Mouse (Mus musculus) forebrain, embryonic 13.5 days (tissue): ENCODE results near the gene Tmem38a. TPM values are rescaled to one million over a fixed set of nuclear protein-coding genes. Genes with fewer than 3 reads are reported as not detected.

Source experiments
- ATAC-seq: fragments of 200-750 bp; cut with Nextera tagmentation; 2 replicates; pipeline ENCODE4 v1.8.0; 2017
- H3K27ac ChIP-seq: fragments of 300-500 bp; sonication (generic); 2 replicates; pipeline ENCODE4 v1.5.1; 2015; ENCODE audit warnings: inconsistent platforms, mild to moderate bottlenecking, moderate library complexity
- H3K27me3 ChIP-seq: fragments of 300-500 bp; sonication (generic); 2 replicates; pipeline ENCODE4 v1.6.1; 2015; ENCODE audit warnings: mild to moderate bottlenecking, inconsistent platforms
- H3K36me3 ChIP-seq: fragments of 300-500 bp; sonication (generic); 2 replicates; pipeline ENCODE4 v1.6.1; 2015; ENCODE audit warnings: mild to moderate bottlenecking, inconsistent platforms; ENCODE audit not compliant: poor library complexity, severe bottlenecking
- H3K4me1 ChIP-seq: fragments of 300-500 bp; sonication (generic); 2 replicates; pipeline ENCODE4 v1.6.1; 2015; ENCODE audit warnings: inconsistent platforms
- H3K4me2 ChIP-seq: fragments of 300-500 bp; sonication (generic); 2 replicates; pipeline ENCODE4 v1.6.1; 2015; ENCODE audit warnings: inconsistent platforms, mild to moderate bottlenecking, moderate library complexity
- H3K4me3 ChIP-seq: fragments of 300-500 bp; sonication (generic); 2 replicates; pipeline ENCODE4 v1.5.1; 2015; ENCODE audit warnings: mild to moderate bottlenecking, inconsistent platforms
- H3K9ac ChIP-seq: fragments of 300-500 bp; sonication (generic); 2 replicates; pipeline ENCODE4 v1.6.1; 2015; ENCODE audit warnings: mild to moderate bottlenecking, inconsistent platforms
- H3K9me3 ChIP-seq: fragments of 300-500 bp; sonication (generic); replicated peaks from 2 replicates; pipeline ENCODE4 v1.6.1; 2016; ENCODE audit warnings: inconsistent platforms
- WGBS: fragments of 180-500 bp; shearing (Covaris S2); methylation state at CpG from one replicate; pipeline ENCODE4 v1.1.7; 2015; 5-methylcytosine and 5-hydroxymethylcytosine counted together
- microRNA-seq: library from miRNA; unstranded; fragments of <30 nt; microRNA quantifications from one replicate; pipeline ENCODE4, GENCODE M21; 2016
- polyA plus RNA-seq: library from polyadenylated mRNA; unstranded; fragments of >200 nt; fragmentation: Nextera tagmentation; extraction: Ambion mirVana; gene quantifications from 2 replicates; pipeline ENCODE4 v1.2.1, GENCODE M21; 2015

The Tmem38a gene
- polyA plus RNA-seq, 1 experiment from 2014 or later, result 13.3 TPM

- ATAC-seq, result no peak
- H3K4me1 ChIP-seq, result no peaks in the 10 kb centered on the region
- H3K9me3 ChIP-seq, result no peaks in the 10 kb centered on the region
- H3K36me3 ChIP-seq, result no peaks in the 10 kb centered on the region
- 81% methylated on average over 7 of the region's 7 CpGs for WGBS
- no peak overlapping the region for H3K9ac ChIP-seq
- no peaks in the 10 kb centered on the region for H3K27me3 ChIP-seq
- H3K4me3 ChIP-seq, result no peak overlapping the region
- H3K27ac ChIP-seq, result no peak overlapping the region
- H3K4me2 ChIP-seq, result no peak overlapping the region
These were observed 17.4 kb downstream of the Tmem38a start for GRCm38 (mm10) chr8:72589286-72589685.

- Histone ChIP-seq H3K4me1 (no peaks in the 10 kb centered on the region), H3K9ac (no peak overlapping the region), H3K9me3 (no peaks in the 10 kb centered on the region), H3K36me3 (no peaks in the 10 kb centered on the region), H3K4me2 (no peak overlapping the region), H3K4me3 (no peak overlapping the region), H3K27me3 (no peaks in the 10 kb centered on the region), H3K27ac (no peak overlapping the region)
- 50% methylated on average over 2 of the region's 2 CpGs for WGBS
- no peak for ATAC-seq
These were observed 18.3 kb downstream of the Tmem38a start for GRCm38 (mm10) chr8:72590198-72590597.

Small RNA genes within 50 kb of the gene (microRNA-seq; reads per million reads assigned to microRNA genes)
- not detected for gene Gm28019

Other genes with a start within 250 kb of the Tmem38a start
- gene Eps15l1, start 150.6 kb upstream of the Tmem38a start, polyA plus RNA-seq, result 61.4 and 69.0 TPM in 2 replicates
- 0.87 and 0.99 TPM in 2 replicates for gene Calr3, start 128.2 kb upstream of the Tmem38a start, polyA plus RNA-seq
- gene 1700030K09Rik, start 128.2 kb upstream of the Tmem38a start, polyA plus RNA-seq, result 19.1 and 19.5 TPM in 2 replicates
- gene Cherp, start 96.8 kb upstream of the Tmem38a start, polyA plus RNA-seq, result 48.4 and 55.7 TPM in 2 replicates
- 6.4 and 8.8 TPM in 2 replicates for gene Slc35e1, start 79.4 kb upstream of the Tmem38a start, polyA plus RNA-seq
- 15.5 and 19.4 TPM in 2 replicates for gene Med26, start 23.8 kb upstream of the Tmem38a start, polyA plus RNA-seq
- 123 and 126 TPM in 2 replicates for gene Smim7, start 967 bp upstream of the Tmem38a start, polyA plus RNA-seq
- 0.68 and 0.97 TPM in 2 replicates for gene Nwd1, start 74.7 kb downstream of the Tmem38a start, polyA plus RNA-seq
- gene Sin3b, start 151.2 kb downstream of the Tmem38a start, polyA plus RNA-seq, result 185 and 197 TPM in 2 replicates
- 0.57 and 0.87 TPM in 2 replicates for gene F2rl3, start 189.8 kb downstream of the Tmem38a start, polyA plus RNA-seq